13 mouse cellular contexts compared by ENCODE assay signal in genomic region chr4:127039871-127040483, GRCm38 (mm10). TPM values are rescaled to one million over a fixed set of nuclear protein-coding genes. Genes with fewer than 3 reads are reported as not detected.
DNase-seq lines count a peak whose midpoint lies in the region; ATAC-seq and TF ChIP-seq lines count a peak whose summit lies in the region.
"Had no signal": no experiment of that assay in that cellular context is flagged by ENCODE, and none has a peak within 500 bp of the region (broad histone marks: within the 10 kb centered on the region; RNA-seq: fewer than 3 reads in every experiment).

No protein-coding gene starts in this region.

- 0 out of 2 replicates have a peak, but pooled peaks have one; percentile 4 for TF ChIP-seq POLR2A in cortical plate, adult 2 months (IDR thresholded peaks at IDR 0.05; ENCODE audit: extremely low read depth, insufficient read depth, low read length)

- no peak overlapping the region for H3K4me2 ChIP-seq in hindbrain, embryonic 14.5 days (replicated peaks)
- no peak overlapping the region for H3K4me2 ChIP-seq in hindbrain, postnatal 0 days (ENCODE audit: low read depth, low read length)
- no peak overlapping the region for H3K4me2 ChIP-seq in liver, embryonic 13.5 days
- no peak overlapping the region for H3K4me2 ChIP-seq in liver, postnatal 0 days (ENCODE audit: low read depth, low read length)
- no peak overlapping the region for H3K4me2 ChIP-seq in midbrain, embryonic 16.5 days (ENCODE audit: low read length)
- H3K4me2 ChIP-seq: hindbrain, embryonic 13.5 days had no signal

- H3K4me1 ChIP-seq in hindbrain, embryonic 14.5 days (replicated peaks; ENCODE audit: control insufficient read depth, insufficient read depth, low read length), result no peaks in the 10 kb centered on the region
- H3K4me1 ChIP-seq in hindbrain, postnatal 0 days (ENCODE audit: insufficient read depth, low read length), result no peaks in the 10 kb centered on the region
- no peaks in the 10 kb centered on the region for H3K4me1 ChIP-seq in liver, embryonic 13.5 days (replicated peaks)
- H3K4me1 ChIP-seq in liver, postnatal 0 days (ENCODE audit: insufficient read depth), result no peaks in the 10 kb centered on the region
- no peaks in the 10 kb centered on the region for H3K4me1 ChIP-seq in cortical plate, adult 2 months (ENCODE audit: control insufficient read depth, insufficient read depth, low read length)
- H3K4me1 ChIP-seq in midbrain, embryonic 16.5 days (ENCODE audit: control insufficient read depth, insufficient read depth, low read length), result no peaks in the 10 kb centered on the region
- H3K4me1 ChIP-seq: hindbrain, embryonic 13.5 days had no signal

- DNase-seq in hindbrain, embryonic 14.5 days (ENCODE audit: low spot score), result no peak
- no peak for DNase-seq in hindbrain, postnatal 0 days (ENCODE audit: low spot score)
- no peak for DNase-seq in liver, embryonic 13.5 days
- no peak for DNase-seq in liver, postnatal 0 days
- no peak for DNase-seq in right cerebral cortex, postnatal 25 days
- no peak for DNase-seq in urinary bladder, adult 2 months (ENCODE audit: low spot score)
- DNase-seq: cerebellum, adult 9-11 months; gastrocnemius, postnatal 14 days had no signal

- TF ChIP-seq CTCF in hindbrain, postnatal 0 days (IDR thresholded peaks at IDR 0.05; ENCODE audit: low read depth), result no peak
- no peak; the same call in 1 of the 2 replicates for TF ChIP-seq CTCF in liver, postnatal 0 days (IDR thresholded peaks at IDR 0.05; ENCODE audit: low read depth)
- no peak for TF ChIP-seq CTCF in cortical plate, adult 2 months (IDR thresholded peaks at IDR 0.05; ENCODE audit: extremely low read depth, insufficient read depth, low read length)

- 75% methylated on average over 3 of the region's 3 CpGs for WGBS in hindbrain, embryonic 14.5 days
- 75% methylated on average over 3 of the region's 3 CpGs for WGBS in hindbrain, postnatal 0 days
- WGBS in liver, embryonic 13.5 days (ENCODE audit: insufficient replicate concordance), result 72% methylated on average over 3 of the region's 3 CpGs
- 79% methylated on average over 3 of the region's 3 CpGs for WGBS in liver, postnatal 0 days (ENCODE audit: insufficient replicate concordance)
- 80% methylated on average over 3 of the region's 3 CpGs for WGBS in midbrain, embryonic 16.5 days

- H3K9ac ChIP-seq in hindbrain, embryonic 14.5 days, result no peak overlapping the region
- H3K9ac ChIP-seq in hindbrain, postnatal 0 days (replicated peaks; ENCODE audit: low read length), result no peak overlapping the region
- H3K9ac ChIP-seq in liver, embryonic 13.5 days, result no peak overlapping the region
- no peak overlapping the region for H3K9ac ChIP-seq in liver, postnatal 0 days (replicated peaks)
- no peak overlapping the region for H3K9ac ChIP-seq in midbrain, embryonic 16.5 days (ENCODE audit: low read depth, low read length)
- H3K9ac ChIP-seq: hindbrain, embryonic 13.5 days had no signal

- peak overlapping the region; percentile 20; the same call in 1 of the 2 replicates for H3K27ac ChIP-seq in hindbrain, embryonic 14.5 days
- no peak overlapping the region for H3K27ac ChIP-seq in hindbrain, postnatal 0 days
- H3K27ac ChIP-seq in liver, embryonic 13.5 days, result 0 out of 2 replicates have a peak overlapping the region, but pooled peaks have one; percentile 2
- H3K27ac ChIP-seq in liver, postnatal 0 days (ENCODE audit: low read depth), result no peak overlapping the region
- H3K27ac ChIP-seq in cortical plate, adult 2 months (ENCODE audit: insufficient read depth, low read length), result no peak overlapping the region
- no peak overlapping the region for H3K27ac ChIP-seq in midbrain, embryonic 16.5 days (ENCODE audit: low read length)
- H3K27ac ChIP-seq: hindbrain, embryonic 13.5 days had no signal

- ATAC-seq in hindbrain, embryonic 14.5 days (ENCODE audit: low FRiP score), result 0 out of 2 replicates have a peak, but pooled peaks have one; percentile 32
- ATAC-seq in hindbrain, postnatal 0 days, result no peak
- no peak for ATAC-seq in liver, embryonic 13.5 days (ENCODE audit: low read depth)
- no peak for ATAC-seq in liver, postnatal 0 days
- peak; percentile 63; the same call in 1 of the 2 replicates for ATAC-seq in midbrain, embryonic 16.5 days
- ATAC-seq: Patski had no signal

- no peak overlapping the region for H3K4me3 ChIP-seq in hindbrain, embryonic 14.5 days (replicated peaks; ENCODE audit: low read length)
- no peak overlapping the region for H3K4me3 ChIP-seq in hindbrain, postnatal 0 days (ENCODE audit: low read length)
- no peak overlapping the region for H3K4me3 ChIP-seq in liver, embryonic 13.5 days (replicated peaks)
- H3K4me3 ChIP-seq in liver, postnatal 0 days (ENCODE audit: low read depth, low read length), result no peak overlapping the region
- no peak overlapping the region for H3K4me3 ChIP-seq in cortical plate, adult 2 months (ENCODE audit: insufficient read depth, low read length)
- no peak overlapping the region for H3K4me3 ChIP-seq in midbrain, embryonic 16.5 days (ENCODE audit: low read depth, low read length)
- H3K4me3 ChIP-seq: hindbrain, embryonic 13.5 days; megakaryocyte, embryonic 14.5 days had no signal

- H3K9me3 ChIP-seq in hindbrain, embryonic 14.5 days (ENCODE audit: control insufficient read depth, low read length), result no peaks in the 10 kb centered on the region
- no peaks in the 10 kb centered on the region for H3K9me3 ChIP-seq in hindbrain, postnatal 0 days (ENCODE audit: low read length)
- no peaks in the 10 kb centered on the region for H3K9me3 ChIP-seq in liver, embryonic 13.5 days (replicated peaks)
- no peaks in the 10 kb centered on the region for H3K9me3 ChIP-seq in liver, postnatal 0 days (ENCODE audit: low read length)
- H3K9me3 ChIP-seq in midbrain, embryonic 16.5 days (replicated peaks; ENCODE audit: control insufficient read depth, low read length, poor library complexity, severe bottlenecking), result no peaks in the 10 kb centered on the region
- H3K9me3 ChIP-seq: hindbrain, embryonic 13.5 days; megakaryocyte, embryonic 14.5 days had no signal

- peaks cover 97% of the 10 kb centered on the region for H3K36me3 ChIP-seq in hindbrain, embryonic 14.5 days (replicated peaks; ENCODE audit: control insufficient read depth, insufficient read depth)
- peaks cover 37% of the 10 kb centered on the region for H3K36me3 ChIP-seq in hindbrain, postnatal 0 days (ENCODE audit: insufficient read depth, low read length)
- H3K36me3 ChIP-seq in liver, embryonic 13.5 days, result peaks cover 81% of the 10 kb centered on the region
- peaks cover 57% of the 10 kb centered on the region for H3K36me3 ChIP-seq in liver, postnatal 0 days (replicated peaks; ENCODE audit: insufficient read depth, low read length)
- peaks cover 32% of the 10 kb centered on the region for H3K36me3 ChIP-seq in midbrain, embryonic 16.5 days (ENCODE audit: control insufficient read depth, insufficient read depth, low read length)

- no peak for TF ChIP-seq EP300 in liver, postnatal 0 days (IDR thresholded peaks at IDR 0.05; ENCODE audit: low read depth)

- no peaks in the 10 kb centered on the region for H3K27me3 ChIP-seq in hindbrain, embryonic 14.5 days (ENCODE audit: control insufficient read depth, insufficient read depth, low read length)
- no peaks in the 10 kb centered on the region for H3K27me3 ChIP-seq in hindbrain, postnatal 0 days (ENCODE audit: insufficient read depth, low read length)
- H3K27me3 ChIP-seq in liver, embryonic 13.5 days, result no peaks in the 10 kb centered on the region
- no peaks in the 10 kb centered on the region for H3K27me3 ChIP-seq in liver, postnatal 0 days (ENCODE audit: insufficient read depth, low read length)
- no peaks in the 10 kb centered on the region for H3K27me3 ChIP-seq in midbrain, embryonic 16.5 days (ENCODE audit: control insufficient read depth, insufficient read depth, low read depth, low read length)
- H3K27me3 ChIP-seq: hindbrain, embryonic 13.5 days; megakaryocyte, embryonic 14.5 days; Patski had no signal

RNA-seq across cellular contexts. Expression of gene Sfpq, which starts 18.9 kb away (rescaled TPM):
- 92.5 and 102 TPM in 2 replicates for polyA plus RNA-seq in hindbrain, embryonic 14.5 days (2014; fragmentation: Nextera tagmentation; extraction: Ambion mirVana)
- total RNA-seq in hindbrain, postnatal 0 days (2014; rRNA removed), result 132 and 156 TPM in 2 replicates
- 63.2 and 69.0 TPM in 2 replicates for polyA plus RNA-seq in hindbrain, postnatal 0 days (2015; fragmentation: Nextera tagmentation; extraction: Ambion mirVana)
- 35.2 and 39.2 TPM in 2 replicates for polyA plus RNA-seq in liver, embryonic 13.5 days (2015; fragmentation: Nextera tagmentation; extraction: Ambion mirVana)
- 26.2 and 32.2 TPM in 2 replicates for polyA plus RNA-seq in liver, postnatal 0 days (2015; fragmentation: Nextera tagmentation; extraction: Ambion mirVana)
- 111 and 114 TPM in 2 replicates for polyA plus RNA-seq in cortical plate, adult 2 months (2012; rRNA removed)
- 56.4 and 63.4 TPM in 2 replicates for polyA plus RNA-seq in midbrain, embryonic 16.5 days (2015; fragmentation: Nextera tagmentation; extraction: Ambion mirVana)
- 52.3 and 88.8 TPM in 2 replicates for polyA plus RNA-seq in urinary bladder, adult 2 months (2012; rRNA removed)

RNA-seq across cellular contexts. Expression of gene Zmym1, which starts 21.0 kb away (rescaled TPM):
- 31.6 and 31.9 TPM in 2 replicates for polyA plus RNA-seq in hindbrain, embryonic 14.5 days (2014; fragmentation: Nextera tagmentation; extraction: Ambion mirVana)
- 6.8 and 11.3 TPM in 2 replicates for total RNA-seq in hindbrain, postnatal 0 days (2014; rRNA removed)
- 13.6 and 14.4 TPM in 2 replicates for polyA plus RNA-seq in hindbrain, postnatal 0 days (2015; fragmentation: Nextera tagmentation; extraction: Ambion mirVana)
- polyA plus RNA-seq in liver, embryonic 13.5 days (2015; fragmentation: Nextera tagmentation; extraction: Ambion mirVana), result 10.4 and 14.6 TPM in 2 replicates
- 5.7 and 5.9 TPM in 2 replicates for polyA plus RNA-seq in liver, postnatal 0 days (2015; fragmentation: Nextera tagmentation; extraction: Ambion mirVana)
- 7.7 and 9.0 TPM in 2 replicates for polyA plus RNA-seq in cortical plate, adult 2 months (2012; rRNA removed)
- polyA plus RNA-seq in midbrain, embryonic 16.5 days (2015; fragmentation: Nextera tagmentation; extraction: Ambion mirVana), result 31.5 and 32.5 TPM in 2 replicates
- 4.9 and 5.0 TPM in 2 replicates for polyA plus RNA-seq in urinary bladder, adult 2 months (2012; rRNA removed)

RNA-seq across cellular contexts. Expression of gene Zmym6, which starts 37.2 kb away (rescaled TPM):
- polyA plus RNA-seq in hindbrain, embryonic 14.5 days (2014; fragmentation: Nextera tagmentation; extraction: Ambion mirVana), result 33.8 and 34.0 TPM in 2 replicates
- 20.6 and 24.5 TPM in 2 replicates for total RNA-seq in hindbrain, postnatal 0 days (2014; rRNA removed)
- 18.3 and 19.9 TPM in 2 replicates for polyA plus RNA-seq in hindbrain, postnatal 0 days (2015; fragmentation: Nextera tagmentation; extraction: Ambion mirVana)
- polyA plus RNA-seq in liver, embryonic 13.5 days (2015; fragmentation: Nextera tagmentation; extraction: Ambion mirVana), result 3.4 and 5.0 TPM in 2 replicates
- 2.2 TPM in 2 replicates for polyA plus RNA-seq in liver, postnatal 0 days (2015; fragmentation: Nextera tagmentation; extraction: Ambion mirVana)
- polyA plus RNA-seq in cortical plate, adult 2 months (2012; rRNA removed), result 40.3 and 48.0 TPM in 2 replicates
- polyA plus RNA-seq in midbrain, embryonic 16.5 days (2015; fragmentation: Nextera tagmentation; extraction: Ambion mirVana), result 41.0 and 44.3 TPM in 2 replicates
- polyA plus RNA-seq in urinary bladder, adult 2 months (2012; rRNA removed), result 22.5 and 27.3 TPM in 2 replicates

Comparison
In these comparisons a context has a peak if more than half of its experiments do, and no peak if none do; other contexts are left out.
1. ATAC-seq: peak in hindbrain, embryonic 14.5 days (single experiment) and midbrain, embryonic 16.5 days (single experiment); none in hindbrain, postnatal 0 days (single experiment), liver, embryonic 13.5 days (single experiment) and liver, postnatal 0 days (single experiment).
2. H3K27ac ChIP-seq: peak in hindbrain, embryonic 14.5 days (single experiment) and liver, embryonic 13.5 days (single experiment); none in hindbrain, postnatal 0 days (single experiment), liver, postnatal 0 days (single experiment), cortical plate, adult 2 months (single experiment) and midbrain, embryonic 16.5 days (single experiment).